Mouse (Mus musculus) limb, embryonic 12.5 days (tissue): ENCODE measurements around the gene Gm20388. TPM values are rescaled to one million over a fixed set of nuclear protein-coding genes. Genes with fewer than 3 reads are reported as not detected.
"Not testable (repeated sequence)": the region's sequence is repeated elsewhere in the genome, so short reads cannot be mapped to it uniquely, and the experiment has no call there.

Experiments used
- ATAC-seq: fragments of 200-750 bp; cut with Nextera tagmentation; 2 replicates; pipeline ENCODE4 v1.8.0; 2017; ENCODE audit warnings: low read depth, moderate TSS enrichment; ENCODE audit not compliant: insufficient number of reproducible peaks, insufficient read depth, low FRiP score, low TSS enrichment
- H3K27ac ChIP-seq: fragments of 300-500 bp; sonication (generic); 2 replicates; pipeline ENCODE4 v1.5.1; 2016; ENCODE audit warnings: mild to moderate bottlenecking, moderate library complexity
- H3K27me3 ChIP-seq: fragments of 300-500 bp; sonication (generic); 2 replicates; pipeline ENCODE4 v1.6.1; 2016; ENCODE audit warnings: mild to moderate bottlenecking, moderate library complexity
- H3K36me3 ChIP-seq: fragments of 300-500 bp; sonication (generic); 2 replicates; pipeline ENCODE4 v1.6.1; 2016; ENCODE audit warnings: mild to moderate bottlenecking, moderate library complexity
- H3K4me1 ChIP-seq: fragments of 300-500 bp; sonication (generic); replicated peaks from 2 replicates; pipeline ENCODE4 v1.6.1; 2016
- H3K4me2 ChIP-seq: fragments of 300-500 bp; sonication (generic); 2 replicates; pipeline ENCODE4 v1.6.1; 2016; ENCODE audit warnings: mild to moderate bottlenecking, moderate library complexity
- H3K4me3 ChIP-seq: fragments of 300-500 bp; sonication (generic); replicated peaks from 2 replicates; pipeline ENCODE4 v1.5.1; 2016; ENCODE audit warnings: mild to moderate bottlenecking
- H3K9ac ChIP-seq: fragments of 300-500 bp; sonication (generic); replicated peaks from 2 replicates; pipeline ENCODE4 v1.6.1; 2016; ENCODE audit warnings: mild to moderate bottlenecking, moderate library complexity
- H3K9me3 ChIP-seq: fragments of 300-500 bp; sonication (generic); 2 replicates; pipeline ENCODE4 v1.6.1; 2016; ENCODE audit warnings: mild to moderate bottlenecking, moderate library complexity
- WGBS: fragments of 180-500 bp; shearing (Covaris S2); methylation state at CpG from one replicate; pipeline ENCODE4 v1.1.7; 2016; 5-methylcytosine and 5-hydroxymethylcytosine counted together
- polyA plus RNA-seq: library from polyadenylated mRNA; unstranded; fragments of >200 nt; fragmentation: Nextera tagmentation; extraction: Ambion mirVana; gene quantifications from 2 replicates; pipeline ENCODE4 v1.2.1, GENCODE M21; 2016

The Gm20388 gene
- polyA plus RNA-seq, 1 experiment from 2014 or later: not detected

DNA sequence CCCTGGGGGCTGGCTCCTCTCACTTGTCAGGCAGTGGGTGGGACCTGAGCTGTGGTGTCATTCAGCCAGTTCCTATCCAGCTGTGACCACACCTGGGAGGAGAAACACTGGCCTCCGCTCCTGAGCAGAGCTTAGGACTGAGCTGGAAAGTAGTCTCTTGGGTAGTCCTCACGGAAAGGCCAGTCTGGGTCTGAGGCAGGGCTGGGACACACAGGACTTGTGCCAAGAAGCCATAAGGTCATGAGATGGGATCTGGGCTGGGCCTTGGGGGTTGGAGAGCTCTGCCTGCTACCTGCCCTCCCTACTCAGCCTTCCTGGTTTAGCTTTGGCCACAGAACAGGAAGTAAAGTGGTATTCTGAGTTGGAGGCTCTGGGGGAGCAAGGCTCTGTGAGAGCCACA, 2716.3 kb downstream of the Gm20388 start:
- no peak for ATAC-seq
- no peak overlapping the region for H3K9ac ChIP-seq
- peaks cover 4% of the 10 kb centered on the region; the same call in 1 of the 2 replicates for H3K36me3 ChIP-seq
- H3K4me2 ChIP-seq: no peak overlapping the region
- H3K27me3 ChIP-seq: peaks cover 10% of the 10 kb centered on the region; the same call in 1 of the 2 replicates
- H3K9me3 ChIP-seq: no peaks in the 10 kb centered on the region
- H3K27ac ChIP-seq: no peak overlapping the region
- 0 out of 2 replicates have a peak, but pooled peaks cover 6% of the 10 kb centered on the region for H3K4me1 ChIP-seq
- H3K4me3 ChIP-seq: no peak overlapping the region
- 82% methylated on average over 2 of the region's 2 CpGs for WGBS

DNA sequence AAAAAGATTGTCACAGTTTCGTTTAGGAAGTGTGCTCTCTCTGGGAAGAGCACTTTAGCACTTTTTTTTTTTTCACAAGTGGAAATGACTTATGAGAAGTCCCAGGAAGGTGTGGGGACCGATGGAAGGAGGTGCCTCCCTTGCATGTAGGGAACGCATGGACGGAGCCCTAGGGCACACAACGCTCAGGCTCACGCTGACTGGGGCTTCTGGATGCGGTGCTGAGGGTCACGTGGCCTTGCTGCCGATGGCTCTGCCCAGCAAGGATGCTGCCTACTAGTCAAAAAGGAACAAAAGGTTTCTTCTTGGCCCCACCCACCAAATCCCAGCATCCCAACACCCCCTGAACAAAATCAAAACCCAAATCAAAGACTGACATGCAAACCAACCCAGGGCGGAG, 2718.7 kb downstream of the Gm20388 start:
- no peak overlapping the region for H3K4me2 ChIP-seq
- whole genome bisulfite sequencing: 46% methylated on average over 10 of the region's 10 CpGs

DNA sequence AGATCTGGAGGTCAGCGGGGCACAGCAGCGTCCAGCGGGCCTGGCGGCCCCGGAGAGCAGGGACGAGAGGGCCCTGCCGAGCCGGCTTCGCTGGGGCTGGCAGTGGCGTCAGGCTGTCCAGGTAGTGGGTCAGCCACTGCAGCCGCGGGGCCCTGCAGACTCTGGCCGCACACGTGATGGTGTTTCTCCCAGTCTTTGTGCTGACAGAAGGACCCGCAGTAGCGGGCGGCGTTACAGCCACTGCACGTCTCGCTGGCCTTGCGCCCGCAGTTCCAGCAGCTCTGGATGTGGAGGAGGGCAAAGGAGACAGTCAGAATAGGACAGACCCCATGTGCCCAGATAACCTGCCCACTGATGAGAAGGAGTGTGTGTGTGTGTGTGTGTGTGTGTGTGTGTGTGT, 2720.1 kb downstream of the Gm20388 start:
- H3K9me3 ChIP-seq: no peaks in the 10 kb centered on the region
- ATAC-seq: no peak
- peak overlapping the region; percentile 31; the same call in 1 of the 2 replicates for H3K4me2 ChIP-seq
- peak overlapping the region; percentile 42 for H3K9ac ChIP-seq
- peaks cover 10% of the 10 kb centered on the region; the same call in 1 of the 2 replicates for H3K27me3 ChIP-seq
- 64% methylated on average over 22 of the region's 22 CpGs for WGBS
- H3K4me1 ChIP-seq: peaks cover 9% of the 10 kb centered on the region
- H3K36me3 ChIP-seq: peaks cover 20% of the 10 kb centered on the region
- no peak overlapping the region for H3K27ac ChIP-seq
- H3K4me3 ChIP-seq: no peak overlapping the region

More for the DNA sequence above, 2718.7 kb downstream of the Gm20388 start:
- H3K9me3 ChIP-seq: no peaks in the 10 kb centered on the region
- peaks cover 12% of the 10 kb centered on the region for H3K36me3 ChIP-seq
- ATAC-seq: no peak
- peaks cover 10% of the 10 kb centered on the region; the same call in 1 of the 2 replicates for H3K27me3 ChIP-seq
- 0 out of 2 replicates have a peak, but pooled peaks cover 6% of the 10 kb centered on the region for H3K4me1 ChIP-seq
- no peak overlapping the region for H3K9ac ChIP-seq
- H3K27ac ChIP-seq: no peak overlapping the region
- H3K4me3 ChIP-seq: no peak overlapping the region

DNA sequence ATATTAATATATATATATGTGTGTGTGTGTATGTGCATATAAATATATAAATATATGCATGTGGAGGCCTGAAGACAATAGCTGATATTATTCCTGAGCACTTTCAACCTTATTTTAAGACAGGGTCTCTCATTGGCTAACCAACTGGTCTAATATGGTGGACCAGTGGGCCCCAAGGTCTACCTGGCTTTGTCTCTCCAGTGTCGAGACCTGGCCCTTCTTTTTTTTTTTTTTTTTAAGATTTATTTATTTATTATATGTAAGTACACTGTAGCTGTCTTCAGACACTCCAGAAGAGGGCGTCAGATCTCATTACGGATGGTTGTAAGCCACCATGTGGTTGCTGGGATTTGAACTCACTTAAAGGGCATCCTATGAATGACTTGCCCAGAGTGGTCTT, 2721.5 kb downstream of the Gm20388 start:
- peaks cover 20% of the 10 kb centered on the region for H3K4me1 ChIP-seq
- H3K9ac ChIP-seq, H3K4me3 ChIP-seq, H3K27me3 ChIP-seq, ATAC-seq, H3K4me2 ChIP-seq, H3K27ac ChIP-seq, H3K9me3 ChIP-seq: not testable (repeated sequence)
- 85% methylated on average over 3 of the region's 3 CpGs for whole genome bisulfite sequencing
- H3K36me3 ChIP-seq: peaks cover 20% of the 10 kb centered on the region

DNA sequence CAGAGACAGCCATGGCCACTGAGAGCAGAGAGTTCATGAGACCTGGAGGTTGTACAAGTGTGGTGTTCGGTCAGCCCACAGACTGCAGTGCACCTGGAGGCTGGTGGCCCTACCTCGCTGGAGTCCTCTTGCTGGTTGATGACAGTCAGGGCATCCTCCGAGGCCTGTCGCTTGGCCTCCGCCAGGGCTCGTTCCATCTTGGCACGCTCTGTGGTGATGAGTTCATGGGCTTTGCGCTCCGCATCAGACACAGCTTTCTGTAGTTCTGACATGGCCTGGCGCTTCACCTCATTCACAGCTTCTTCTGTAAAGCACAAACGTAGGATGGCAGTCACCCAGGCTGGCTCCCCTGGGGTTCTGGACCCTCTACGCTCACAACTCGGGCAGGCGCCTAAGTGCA, 2722.6 kb downstream of the Gm20388 start:
- H3K27me3 ChIP-seq: peaks cover 7% of the 10 kb centered on the region; the same call in 1 of the 2 replicates
- H3K9ac ChIP-seq: no peak overlapping the region
- no peak for ATAC-seq
- H3K27ac ChIP-seq: no peak overlapping the region
- H3K4me3 ChIP-seq: no peak overlapping the region
- H3K36me3 ChIP-seq: peaks cover 20% of the 10 kb centered on the region
- H3K4me2 ChIP-seq: no peak overlapping the region
- 95% methylated on average over 14 of the region's 14 CpGs for WGBS
- peaks cover 21% of the 10 kb centered on the region for H3K4me1 ChIP-seq
- H3K9me3 ChIP-seq: no peaks in the 10 kb centered on the region

DNA sequence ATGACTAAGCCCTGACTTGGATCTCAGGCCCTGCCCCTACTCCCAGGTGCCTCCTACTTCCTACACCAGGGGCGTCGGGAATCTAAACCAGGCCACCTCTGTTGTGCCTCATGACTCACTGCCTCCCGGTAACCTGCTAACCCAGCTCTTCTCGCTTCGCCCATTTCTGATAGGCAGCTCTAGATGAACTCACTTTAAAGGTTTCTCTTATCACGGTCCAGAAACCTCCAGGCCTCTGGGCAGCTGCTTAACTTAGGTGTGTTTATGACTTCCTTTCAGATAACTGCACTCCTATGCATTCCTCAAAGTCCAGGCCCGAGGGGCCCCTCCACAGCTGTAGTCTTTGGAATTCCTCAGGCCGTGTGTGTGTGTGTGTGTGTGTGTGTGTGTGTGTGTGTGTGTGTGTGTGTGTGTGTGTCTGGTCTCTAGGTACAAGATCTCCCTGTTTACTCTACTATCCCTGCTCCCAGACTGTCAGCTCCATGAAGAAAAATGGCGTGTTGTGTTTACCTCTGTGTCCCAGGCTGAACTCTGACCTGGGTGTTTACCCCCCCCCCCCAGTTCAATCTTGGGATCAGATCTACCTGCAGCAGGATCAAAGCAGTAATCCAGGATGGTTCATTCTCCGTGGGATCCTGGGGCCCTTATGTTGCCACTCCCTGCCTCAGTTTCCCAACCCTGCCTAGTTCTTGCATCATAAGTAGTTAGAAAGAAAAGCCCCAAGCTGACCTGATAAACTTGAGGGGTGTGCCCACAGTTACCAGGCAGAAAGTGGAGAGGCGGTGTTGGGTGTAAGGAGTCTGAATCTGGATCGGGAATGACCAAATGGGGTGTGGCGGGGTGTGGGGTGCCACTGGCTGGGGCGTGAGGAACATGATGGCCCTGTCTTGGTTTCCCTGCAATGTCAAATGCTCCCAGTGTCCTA, 2725.5 kb downstream of the Gm20388 start:
- H3K9ac ChIP-seq: no peak overlapping the region
- H3K4me2 ChIP-seq: no peak overlapping the region
- peaks cover 15% of the 10 kb centered on the region for H3K36me3 ChIP-seq
- H3K4me1 ChIP-seq: peaks cover 46% of the 10 kb centered on the region
- 45% methylated on average over 14 of the region's 14 CpGs for WGBS
- H3K27ac ChIP-seq: no peak overlapping the region
- H3K27me3 ChIP-seq: no peaks in the 10 kb centered on the region
- H3K4me3 ChIP-seq: no peak overlapping the region
- no peaks in the 10 kb centered on the region for H3K9me3 ChIP-seq
- ATAC-seq: no peak

DNA sequence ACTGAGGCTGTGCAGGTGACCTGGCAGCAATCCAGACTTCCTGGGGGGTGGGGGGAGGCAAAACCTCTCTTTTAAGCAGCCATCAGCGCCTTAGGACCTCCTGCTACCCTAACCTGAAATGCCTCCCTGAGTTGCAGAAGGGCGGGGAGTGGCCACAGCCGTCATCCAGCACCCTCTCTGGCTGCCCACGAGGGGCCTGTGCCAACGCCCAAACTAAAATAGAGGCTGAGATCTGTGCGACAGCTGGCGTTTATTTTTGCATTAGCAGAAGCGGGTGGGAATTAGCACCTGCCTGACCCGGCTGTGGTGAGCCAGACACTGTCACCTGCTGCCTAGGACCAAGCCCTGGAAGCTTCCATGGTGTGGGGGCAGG, 2726.1 kb downstream of the Gm20388 start:
- peaks cover 48% of the 10 kb centered on the region for H3K4me1 ChIP-seq
- ATAC-seq: no peak
- no peaks in the 10 kb centered on the region for H3K9me3 ChIP-seq
- H3K36me3 ChIP-seq: peaks cover 15% of the 10 kb centered on the region
- 57% methylated on average over 9 of the region's 9 CpGs for WGBS
- 0 out of 2 replicates have a peak overlapping the region, but pooled peaks have one; percentile 8 for H3K27ac ChIP-seq
- no peak overlapping the region for H3K4me2 ChIP-seq
- no peak overlapping the region for H3K9ac ChIP-seq
- no peaks in the 10 kb centered on the region for H3K27me3 ChIP-seq
- no peak overlapping the region for H3K4me3 ChIP-seq

DNA sequence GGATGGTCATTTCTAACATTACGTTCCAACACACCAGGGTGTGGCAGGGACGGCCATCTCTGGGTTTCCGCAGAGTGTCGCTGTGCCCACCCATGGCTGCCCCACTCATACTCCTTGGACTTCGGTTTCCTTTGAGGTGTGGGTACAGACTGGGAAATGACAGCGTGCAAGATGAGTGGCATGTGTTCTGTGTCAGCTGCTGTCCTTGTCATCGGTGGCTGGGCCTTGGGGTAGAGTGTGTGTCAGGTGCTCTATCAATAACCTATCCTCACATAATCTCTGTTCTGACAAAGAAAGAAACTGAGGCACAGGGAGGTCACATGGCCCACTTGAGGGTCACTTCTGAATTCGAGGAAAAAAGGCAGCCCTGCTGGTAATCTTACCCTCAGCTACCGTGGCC, 2726.6 kb downstream of the Gm20388 start:
- Histone ChIP-seq H3K9ac (no peak overlapping the region), H3K4me1 (peaks cover 48% of the 10 kb centered on the region), H3K27me3 (no peaks in the 10 kb centered on the region), H3K4me2 (no peak overlapping the region), H3K27ac (0 out of 2 replicates have a peak overlapping the region, but pooled peaks have one; percentile 8), H3K9me3 (no peaks in the 10 kb centered on the region), H3K4me3 (no peak overlapping the region), H3K36me3 (peaks cover 15% of the 10 kb centered on the region)
- 91% methylated on average over 9 of the region's 9 CpGs for WGBS
- no peak for ATAC-seq

DNA sequence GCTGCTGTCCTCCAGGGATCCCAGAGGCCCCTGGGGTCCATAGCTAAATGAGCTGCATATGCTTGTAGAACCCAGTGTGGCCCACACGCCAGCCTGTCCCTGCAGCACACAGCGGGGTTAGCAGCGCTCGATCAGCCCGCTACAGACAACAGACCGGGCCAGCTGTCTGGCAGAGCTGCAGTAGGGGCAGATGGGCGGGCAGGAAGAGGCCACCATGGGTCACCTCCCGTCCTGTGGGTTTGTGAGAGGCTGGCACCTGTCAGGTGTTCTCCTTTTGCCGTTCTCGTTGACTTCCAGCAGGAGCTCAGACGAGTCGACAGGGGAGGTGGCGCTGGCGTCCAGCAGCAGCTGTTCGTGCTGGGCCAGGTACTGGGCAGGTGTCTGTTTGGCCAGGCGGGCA, 2728.0 kb downstream of the Gm20388 start:
- no peak overlapping the region for H3K4me3 ChIP-seq
- no peaks in the 10 kb centered on the region for H3K27me3 ChIP-seq
- 74% methylated on average over 16 of the region's 16 CpGs for WGBS
- no peak overlapping the region for H3K4me2 ChIP-seq
- H3K9ac ChIP-seq: no peak overlapping the region
- H3K4me1 ChIP-seq: peaks cover 48% of the 10 kb centered on the region
- peaks cover 16% of the 10 kb centered on the region; the same call in 1 of the 2 replicates for H3K36me3 ChIP-seq
- H3K27ac ChIP-seq: no peak overlapping the region
- ATAC-seq: no peak
- H3K9me3 ChIP-seq: no peaks in the 10 kb centered on the region

DNA sequence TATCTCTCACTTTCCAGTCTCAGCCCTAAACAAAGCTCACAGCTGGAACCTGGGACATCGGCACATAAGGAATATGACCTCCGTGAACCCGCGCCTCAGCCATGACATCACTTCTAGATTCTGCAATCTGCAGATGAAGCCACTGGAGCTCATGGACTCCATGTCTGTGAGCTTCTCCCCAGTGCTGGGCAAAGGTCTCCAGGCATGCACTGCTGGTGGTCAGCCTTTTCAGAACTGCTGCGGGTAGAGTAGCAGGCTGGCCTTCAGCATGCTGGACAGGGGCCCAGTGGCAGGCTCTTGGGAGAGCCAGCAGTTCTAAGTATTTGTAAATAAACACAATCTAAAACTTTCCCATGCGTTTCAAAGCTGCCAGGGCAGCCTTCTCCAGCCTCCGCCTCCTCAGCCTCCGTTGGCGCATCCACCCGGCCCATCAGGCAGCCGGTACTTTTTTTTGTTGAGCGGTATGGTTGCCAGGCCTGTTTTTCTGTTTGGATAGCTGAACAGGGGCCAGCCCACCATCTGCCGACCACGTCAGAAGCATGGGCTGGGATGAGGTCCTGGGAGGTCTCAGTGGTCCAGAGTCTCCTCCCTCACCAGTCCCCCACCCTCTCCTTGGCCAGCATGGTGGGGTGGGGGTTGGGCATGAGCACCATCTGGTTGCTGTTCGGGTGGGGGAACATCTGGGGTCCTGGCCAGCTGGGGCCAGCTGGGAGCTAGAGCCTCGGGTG, 2729.0 kb downstream of the Gm20388 start:
- no peak overlapping the region for H3K4me3 ChIP-seq
- no peak for ATAC-seq
- H3K4me1 ChIP-seq: peaks cover 48% of the 10 kb centered on the region

DNA sequence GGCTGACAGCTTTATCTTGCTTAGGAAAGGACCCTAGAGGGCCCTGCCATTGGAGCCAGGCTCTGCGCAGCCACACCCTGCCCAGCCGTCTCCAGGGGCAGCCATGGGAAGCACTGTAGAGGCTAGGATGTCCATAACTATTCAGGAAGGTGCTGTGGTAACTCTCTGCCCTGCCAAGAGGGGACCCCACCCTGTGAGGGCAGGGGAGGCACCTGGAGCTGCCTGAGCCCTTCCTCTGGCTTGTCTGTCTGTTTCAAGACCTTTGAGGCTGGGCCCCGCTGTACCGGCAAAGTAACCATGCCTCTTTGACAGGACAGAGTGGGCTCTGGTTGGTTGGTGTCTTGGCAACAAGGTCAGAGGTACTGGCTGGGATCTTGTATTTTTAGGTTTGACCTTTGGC, 2730.2 kb downstream of the Gm20388 start:
- Histone ChIP-seq H3K27me3 (0 out of 2 replicates have a peak, but pooled peaks cover 5% of the 10 kb centered on the region), H3K4me2 (no peak overlapping the region), H3K9ac (no peak overlapping the region), H3K36me3 (0 out of 2 replicates have a peak, but pooled peaks cover 9% of the 10 kb centered on the region), H3K4me3 (no peak overlapping the region), H3K27ac (no peak overlapping the region), H3K9me3 (no peaks in the 10 kb centered on the region), H3K4me1 (peaks cover 46% of the 10 kb centered on the region)
- ATAC-seq: no peak
- WGBS: 79% methylated on average over 4 of the region's 4 CpGs

More for the DNA sequence above, 2729.0 kb downstream of the Gm20388 start:
- Histone ChIP-seq H3K27me3 (0 out of 2 replicates have a peak, but pooled peaks cover 5% of the 10 kb centered on the region), H3K27ac (peak overlapping the region; percentile 53; the same call in 1 of the 2 replicates), H3K4me2 (no peak overlapping the region; the same call in 1 of the 2 replicates), H3K9ac (no peak overlapping the region), H3K36me3 (peaks cover 16% of the 10 kb centered on the region; the same call in 1 of the 2 replicates), H3K9me3 (no peaks in the 10 kb centered on the region)
- WGBS: 25% methylated on average over 16 of the region's 16 CpGs
